Mouse (Mus musculus) forebrain, embryonic 10.5 days (tissue): Measurements from ENCODE around the gene Carmil3. TPM values are rescaled to one million over a fixed set of nuclear protein-coding genes. Genes with fewer than 3 reads are reported as not detected.
A peak's percentile ranks its signal among the peaks of the same experiment; 100 is the strongest.

ENCODE experiments used
- DNase-seq: peaks from one replicate; pipeline ENCODE4 v3.0.0-alpha.2; 2017; ENCODE audit warnings: low spot score; ENCODE audit errors: extremely low spot score
- H3K27ac ChIP-seq: fragments of 300-500 bp; sonication (generic); 2 replicates; pipeline ENCODE4 v1.5.1; 2016; ENCODE audit warnings: mild to moderate bottlenecking
- H3K27me3 ChIP-seq: fragments of 300-500 bp; sonication (generic); 2 replicates; pipeline ENCODE4 v1.6.1; 2016; ENCODE audit warnings: mild to moderate bottlenecking; ENCODE audit not compliant: poor library complexity, severe bottlenecking
- H3K36me3 ChIP-seq: fragments of 300-500 bp; sonication (generic); replicated peaks from 2 replicates; pipeline ENCODE4 v1.6.1; 2016; ENCODE audit warnings: mild to moderate bottlenecking, moderate library complexity
- H3K4me1 ChIP-seq: fragments of 300-500 bp; sonication (generic); 2 replicates; pipeline ENCODE4 v1.6.1; 2016
- H3K4me3 ChIP-seq: fragments of 300-500 bp; sonication (generic); 2 replicates; pipeline ENCODE4 v1.5.1; 2016; ENCODE audit warnings: mild to moderate bottlenecking, moderate library complexity
- H3K9me3 ChIP-seq: fragments of 300-500 bp; sonication (generic); 2 replicates; pipeline ENCODE4 v1.6.1; 2016; ENCODE audit warnings: mild to moderate bottlenecking, moderate library complexity
- WGBS: fragments of 180-500 bp; shearing (Covaris S2); methylation state at CpG from one replicate; pipeline ENCODE4 v1.1.7; 2016; 5-methylcytosine and 5-hydroxymethylcytosine counted together
- polyA plus RNA-seq: library from polyadenylated mRNA; unstranded; fragments of >200 nt; fragmentation: Nextera tagmentation; extraction: Ambion mirVana; gene quantifications from 2 replicates; pipeline ENCODE4 v1.2.1, GENCODE M21; 2016

Carmil3 gene
- polyA plus RNA-seq, 1 experiment from 2014 or later: 5.1 TPM

- WGBS: 34% methylated on average over 5 of the region's 5 CpGs
- H3K27ac ChIP-seq: no peak overlapping the region
- H3K36me3 ChIP-seq: no peaks in the 10 kb centered on the region
- no peak overlapping the region for H3K4me3 ChIP-seq
- peaks cover 24% of the 10 kb centered on the region for H3K4me1 ChIP-seq
- H3K27me3 ChIP-seq: no peaks in the 10 kb centered on the region
- DNase-seq: peak; percentile 51
- no peaks in the 10 kb centered on the region for H3K9me3 ChIP-seq
Observed at GRCm38 (mm10) chr14:55557003-55557402, 66.6 kb downstream of the Carmil3 start.

GRCm38 (mm10) chr14:55557587-55557986 is 67.1 kb downstream of the Carmil3 start:
- no peak overlapping the region for H3K4me3 ChIP-seq
- H3K36me3 ChIP-seq: no peaks in the 10 kb centered on the region
- no peak overlapping the region for H3K27ac ChIP-seq
- 92% methylated on average over 3 of the region's 3 CpGs for WGBS
- no peak for DNase-seq
- H3K27me3 ChIP-seq: no peaks in the 10 kb centered on the region
- peaks cover 25% of the 10 kb centered on the region for H3K4me1 ChIP-seq
- H3K9me3 ChIP-seq: no peaks in the 10 kb centered on the region

Other genes starting within 250 kb of the Carmil3 start
- 67.2 and 71.0 TPM in 2 replicates for gene Dhrs4, start 11.9 kb upstream of the Carmil3 start, polyA plus RNA-seq
- gene Cpne6, start 19.8 kb downstream of the Carmil3 start, polyA plus RNA-seq: 0.05 and 0.14 TPM in 2 replicates
- gene Nrl, start 34.3 kb downstream of the Carmil3 start, polyA plus RNA-seq: not detected in 2 replicates
- 18.3 and 20.0 TPM in 2 replicates for gene Pck2, start 49.6 kb downstream of the Carmil3 start, polyA plus RNA-seq
- gene Dcaf11, start 69.4 kb downstream of the Carmil3 start, polyA plus RNA-seq: 68.1 and 73.3 TPM in 2 replicates
- not detected in 2 replicates for gene A730061H03Rik, start 69.8 kb downstream of the Carmil3 start, polyA plus RNA-seq
- not detected in 2 replicates for gene Fitm1, start 85.0 kb downstream of the Carmil3 start, polyA plus RNA-seq
- gene Psme1, start 87.5 kb downstream of the Carmil3 start, polyA plus RNA-seq: 90.9 and 94.3 TPM in 2 replicates
- 5.3 and 5.4 TPM in 2 replicates for gene Emc9, start 94.7 kb downstream of the Carmil3 start, polyA plus RNA-seq
- gene Psme2, start 100.5 kb downstream of the Carmil3 start, polyA plus RNA-seq: 154 and 171 TPM in 2 replicates
- 20.5 and 21.3 TPM in 2 replicates for gene Rnf31, start 101.1 kb downstream of the Carmil3 start, polyA plus RNA-seq
- 7.3 and 7.6 TPM in 2 replicates for gene Irf9, start 112.9 kb downstream of the Carmil3 start, polyA plus RNA-seq
- 5.6 and 5.7 TPM in 2 replicates for gene Rec8, start 127.4 kb downstream of the Carmil3 start, polyA plus RNA-seq
- gene Ipo4, start 145.3 kb downstream of the Carmil3 start, polyA plus RNA-seq: 110 and 123 TPM in 2 replicates
- 0.98 and 1.00 TPM in 2 replicates for gene Gm49378, start 147.2 kb downstream of the Carmil3 start, polyA plus RNA-seq
- gene Tm9sf1, start 153.2 kb downstream of the Carmil3 start, polyA plus RNA-seq: 78.3 and 78.7 TPM in 2 replicates
- gene Tssk4, start 159.5 kb downstream of the Carmil3 start, polyA plus RNA-seq: 0.58 and 1.1 TPM in 2 replicates
- gene Mdp1, start 169.9 kb downstream of the Carmil3 start, polyA plus RNA-seq: 62.4 and 63.7 TPM in 2 replicates
- 59.9 and 62.4 TPM in 2 replicates for gene Gmpr2, start 181.3 kb downstream of the Carmil3 start, polyA plus RNA-seq
- 664 and 665 TPM in 2 replicates for gene Nedd8, start 181.5 kb downstream of the Carmil3 start, polyA plus RNA-seq
- 78.8 and 79.7 TPM in 2 replicates for gene Tinf2, start 191.2 kb downstream of the Carmil3 start, polyA plus RNA-seq
- 0.26 and 0.44 TPM in 2 replicates for gene Tgm1, start 223.3 kb downstream of the Carmil3 start, polyA plus RNA-seq
- gene Rabggta, start 231.6 kb downstream of the Carmil3 start, polyA plus RNA-seq: 30.2 and 31.5 TPM in 2 replicates